Mouse (Mus musculus) CD4-positive, CD25-positive, alpha-beta regulatory T cell, adult 9 weeks (primary cell): ENCODE measurements around the gene Per3. TPM values are rescaled to one million over a fixed set of nuclear protein-coding genes. Genes with fewer than 3 reads are reported as not detected.

Experiments
- polyA plus RNA-seq: library from polyadenylated mRNA; unstranded; fragments of 100-300 nt; shearing (Covaris generic); gene quantifications from one replicate; pipeline ENCODE4 v1.2.1, GENCODE M21; 2017

Per3 gene
- 0.96 TPM for polyA plus RNA-seq

GRCm38 (mm10) chr4:151044037-151044943 lies at the start of gene Per3:
Per3 (minus strand) TSS chr4:151044665.

GRCm38 (mm10) chr4:151089270-151089669 lies 44.8 kb upstream of the Per3 start, which contains the start of gene Gm13090:
Gm13090 (plus strand) TSS chr4:151089570.

GRCm38 (mm10) chr4:151057347-151058321 lies 13.2 kb upstream of the Per3 start, which contains the start of gene Vamp3:
Vamp3 (minus strand) TSS chr4:151057963.

GRCm38 (mm10) chr4:150996797-150997196 lies 47.7 kb downstream of the Per3 start, which contains the start of gene Uts2:
Uts2 (plus strand) TSS chr4:150997097.

Other genes with a start within 250 kb of the Per3 start
- gene Errfi1, start 190.7 kb downstream of the Per3 start, polyA plus RNA-seq = 2.0 TPM
- 461 TPM for gene Park7, start 130.2 kb downstream of the Per3 start, polyA plus RNA-seq
- gene Tnfrsf9, start 130.1 kb downstream of the Per3 start, polyA plus RNA-seq = 284 TPM
- gene Uts2, start 47.6 kb downstream of the Per3 start, polyA plus RNA-seq = not detected
- gene Vamp3, start 13.3 kb upstream of the Per3 start, polyA plus RNA-seq = 65.8 TPM
- gene Gm13090, start 44.9 kb upstream of the Per3 start, polyA plus RNA-seq = not detected